Mouse (Mus musculus) R1 (cell line): Measurements from ENCODE around the gene Phldb3.

ENCODE experiments used
- DNase-seq: peaks from one replicate; pipeline ENCODE4 v3.0.0-alpha.2; 2018; ENCODE audit warnings: low read depth, low spot score

The Phldb3 gene

GRCm38 (mm10) chr7:24630116-24630880 is 19.7 kb downstream of the Phldb3 start:
- peak; percentile 65 for DNase-seq

- DNase-seq, result no peak
Observed at GRCm38 (mm10) chr7:24636264-24636663, 25.7 kb downstream of the Phldb3 start, which contains the start of gene Lypd3. Lypd3 (plus strand) TSS chr7:24636550.

- DNase-seq, result no peak
Observed at GRCm38 (mm10) chr7:24637046-24637445, 26.5 kb downstream of the Phldb3 start.

- DNase-seq, result peak; percentile 58
Observed at GRCm38 (mm10) chr7:24638026-24638856, 27.7 kb downstream of the Phldb3 start.

GRCm38 (mm10) chr7:24640450-24640849 is 29.9 kb downstream of the Phldb3 start:
- DNase-seq, result no peak

GRCm38 (mm10) chr7:24642491-24642890 is 31.9 kb downstream of the Phldb3 start:
- peak; percentile 69 for DNase-seq

GRCm38 (mm10) chr7:24644492-24644891 is 33.9 kb downstream of the Phldb3 start:
- no peak for DNase-seq

GRCm38 (mm10) chr7:24644996-24645395 is 34.4 kb downstream of the Phldb3 start:
- DNase-seq, result no peak

GRCm38 (mm10) chr7:24646486-24646885 is 35.9 kb downstream of the Phldb3 start:
- DNase-seq, result no peak

GRCm38 (mm10) chr7:24653681-24654080 is 43.1 kb downstream of the Phldb3 start:
- peak; percentile 68 for DNase-seq

- no peak for DNase-seq
Observed at GRCm38 (mm10) chr7:24659737-24660357, 49.3 kb downstream of the Phldb3 start.

GRCm38 (mm10) chr7:24661118-24661904 is 50.7 kb downstream of the Phldb3 start:
- no peak for DNase-seq

- DNase-seq, result peak; percentile 80
Observed at GRCm38 (mm10) chr7:24662575-24662974, 52.0 kb downstream of the Phldb3 start.

- DNase-seq, result peak; percentile 52
Observed at GRCm38 (mm10) chr7:24664301-24664700, 53.7 kb downstream of the Phldb3 start.

- DNase-seq, result no peak
Observed at GRCm38 (mm10) chr7:24664959-24665358, 54.4 kb downstream of the Phldb3 start.

GRCm38 (mm10) chr7:24671944-24672439 is 61.4 kb downstream of the Phldb3 start:
- peak; percentile 59 for DNase-seq

- DNase-seq, result peak; percentile 49
Observed at GRCm38 (mm10) chr7:24676575-24676974, 66.0 kb downstream of the Phldb3 start, which contains the start of gene Tex101. Tex101 (minus strand) TSS chr7:24676675.
